Mouse (Mus musculus): Measurements from ENCODE around the gene Galnt6.
"Not testable (repeated sequence)": the region's sequence is repeated elsewhere in the genome, so short reads cannot be mapped to it uniquely, and the experiment has no call there.

Galnt6 gene

DNA sequence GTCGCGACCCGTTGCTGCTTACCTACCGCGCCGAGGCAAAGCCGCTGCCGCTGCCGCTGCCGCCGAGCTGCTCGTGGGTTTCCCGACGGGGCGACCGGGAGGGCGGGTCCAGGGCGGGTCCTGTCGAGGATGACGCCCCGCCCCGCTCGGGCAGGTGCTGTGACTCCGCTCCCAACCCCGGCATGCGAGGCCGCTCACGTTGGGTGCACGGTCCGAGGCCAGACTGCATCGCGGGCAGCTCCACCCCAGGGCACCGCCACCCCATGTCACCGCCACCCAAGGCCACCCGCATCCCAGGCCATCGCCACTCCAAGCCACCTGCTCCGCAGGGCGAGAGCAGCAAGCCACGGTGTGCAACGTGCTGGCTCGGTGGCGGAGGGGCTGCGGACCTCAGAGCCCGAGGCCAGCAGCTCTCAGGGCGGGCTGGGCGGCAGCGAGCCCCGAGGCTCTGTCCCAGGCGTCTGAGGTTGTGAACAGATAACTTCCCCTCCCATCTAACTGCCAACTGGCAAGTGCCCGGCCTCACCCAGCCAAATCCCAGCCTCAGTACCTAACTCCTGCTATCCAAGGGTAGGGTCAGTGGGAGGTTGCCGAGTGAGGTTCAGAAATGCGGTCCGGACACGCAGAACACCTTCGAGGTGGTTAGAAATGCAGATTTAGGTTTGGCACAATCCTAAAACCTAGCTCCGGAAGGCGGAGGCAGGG lies at the start of gene Galnt6:
Gene Galnt6 (minus strand): TSS at position 96 of the 705 bp plus-strand sequence.
- no peak for DNase-seq

DNA sequence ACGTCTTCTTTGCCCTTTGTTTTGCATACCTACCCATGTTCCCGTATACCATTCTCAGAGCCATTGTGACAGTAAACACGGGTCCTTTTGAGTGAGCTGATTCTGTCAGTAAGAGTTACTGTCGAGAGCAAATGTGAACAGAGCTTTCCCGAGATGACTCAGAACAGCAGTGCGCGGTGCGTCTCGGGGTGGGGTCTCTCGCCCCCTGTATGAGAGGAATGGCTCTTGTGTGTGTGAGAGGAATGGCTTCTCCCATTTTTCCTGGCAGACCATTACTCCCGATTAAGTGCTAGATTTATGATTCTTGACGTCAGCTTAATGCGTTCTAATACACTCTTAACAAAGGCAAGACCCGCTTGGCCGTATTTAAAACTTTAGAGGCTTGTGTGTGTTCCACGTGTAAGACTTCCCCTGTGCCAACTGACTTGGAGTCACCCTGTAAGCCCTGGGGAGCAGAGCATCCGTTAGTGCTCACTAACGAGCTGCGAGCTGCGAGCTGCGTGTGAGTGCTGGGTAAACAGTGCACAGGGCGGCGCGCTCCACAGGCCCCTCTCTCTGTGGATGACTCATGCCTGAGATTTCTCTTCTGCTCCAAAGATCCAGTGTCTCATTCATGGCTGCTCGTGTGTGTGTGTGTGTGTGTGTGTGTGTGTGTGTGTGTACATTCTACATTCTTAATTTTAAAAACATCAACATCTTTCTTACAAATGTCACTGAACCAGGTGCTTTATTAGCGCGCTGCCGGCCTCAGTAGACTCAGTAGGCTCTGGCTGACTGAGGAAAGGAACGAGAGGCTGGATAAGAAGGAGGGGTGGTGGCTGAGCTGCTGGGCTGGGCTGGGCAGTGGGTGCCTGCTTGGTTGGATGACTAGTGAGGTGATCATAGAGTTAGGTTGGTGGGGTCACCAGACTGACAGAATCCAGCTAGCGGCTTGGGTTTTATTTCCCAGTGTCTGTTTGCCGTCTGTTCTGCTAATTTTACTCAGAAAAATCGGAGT lies 48.1 kb upstream of the Galnt6 start:
- DNase-seq = no peak

DNA sequence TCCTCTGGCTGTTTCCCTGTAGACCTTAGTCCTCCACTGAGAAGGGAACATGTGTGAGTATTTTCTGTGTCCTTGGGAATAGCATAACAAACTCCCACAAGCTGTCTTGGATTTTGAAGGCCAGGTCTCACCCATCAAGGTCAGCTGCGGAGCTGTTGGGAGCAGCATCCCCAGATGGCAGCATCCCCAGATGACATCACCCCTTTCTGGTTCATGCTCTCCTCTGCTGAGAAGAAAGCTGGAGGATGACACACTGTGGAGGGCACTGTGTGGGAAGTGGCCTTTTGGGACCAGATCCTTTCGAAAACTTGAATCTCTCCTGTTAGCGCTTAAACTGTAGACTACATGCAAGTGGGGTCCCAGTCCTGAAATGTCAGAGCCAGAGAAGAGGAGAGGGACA lies 47.2 kb upstream of the Galnt6 start:
- DNase-seq = no peak

DNA sequence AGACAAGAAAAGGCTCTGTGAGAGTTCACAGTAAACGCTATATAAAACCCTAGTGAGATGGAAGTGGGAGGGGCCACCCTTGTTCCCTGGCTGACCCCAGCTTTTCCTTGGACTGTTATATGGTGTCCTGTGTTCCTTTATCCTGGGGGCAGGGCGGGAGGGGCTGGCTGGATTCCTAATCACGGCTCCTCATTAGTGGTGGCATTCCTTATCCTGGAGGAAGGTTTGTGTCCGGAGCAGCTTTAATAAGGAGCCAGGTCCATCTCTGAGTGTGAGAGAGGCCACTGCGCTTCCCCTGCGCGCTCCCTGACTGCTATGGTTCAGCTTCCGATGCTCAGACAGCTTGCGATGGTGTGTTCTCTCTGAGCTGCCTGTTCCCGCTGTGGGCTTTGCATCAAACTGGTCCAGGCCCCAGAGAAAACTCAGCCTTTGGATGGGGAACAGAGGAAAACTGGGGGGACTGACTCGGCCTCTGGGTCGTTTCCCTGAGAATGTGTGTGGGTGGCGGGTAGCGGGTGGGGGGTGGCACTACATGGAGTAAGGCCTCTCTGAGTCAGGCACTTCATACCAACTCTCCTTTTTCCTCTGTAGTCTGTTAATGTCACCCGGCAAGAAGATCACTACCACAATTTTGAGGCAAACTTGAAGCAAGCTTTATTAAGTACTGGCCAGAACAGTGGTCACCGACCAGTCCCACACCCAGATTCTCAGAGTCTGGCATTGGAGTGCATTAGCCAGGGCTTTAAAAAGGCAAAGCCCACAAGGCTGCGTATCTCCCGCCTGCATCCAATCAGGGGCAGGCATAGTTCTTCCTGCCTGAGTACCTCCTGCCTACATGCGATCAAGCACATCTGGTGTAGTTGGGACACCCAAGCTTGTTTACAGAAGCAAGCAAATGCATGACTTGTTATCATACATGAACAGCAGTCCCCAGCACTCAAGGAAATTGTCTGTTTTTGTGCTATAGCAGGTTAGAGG lies 46.3 kb upstream of the Galnt6 start:
- DNase-seq = no peak

DNA sequence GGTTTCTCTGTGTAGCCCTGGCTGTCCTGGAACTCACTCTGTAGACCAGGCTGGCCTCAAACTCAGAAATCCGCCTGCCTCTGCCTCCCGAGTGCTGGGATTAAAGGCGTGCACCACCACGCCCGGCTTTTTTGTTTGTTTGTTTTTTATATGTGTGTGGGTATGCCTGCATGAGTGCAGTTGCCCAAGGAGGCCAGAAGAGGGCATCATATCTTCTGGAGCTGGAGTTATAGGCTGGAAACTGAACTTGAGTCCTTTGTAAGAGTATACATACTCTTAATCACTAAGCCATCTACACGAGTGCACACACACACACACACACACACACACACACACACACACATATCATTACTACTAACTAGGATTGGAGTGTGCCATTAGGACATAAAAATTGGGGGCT lies 44.7 kb upstream of the Galnt6 start:
- DNase-seq = not testable (repeated sequence)

DNA sequence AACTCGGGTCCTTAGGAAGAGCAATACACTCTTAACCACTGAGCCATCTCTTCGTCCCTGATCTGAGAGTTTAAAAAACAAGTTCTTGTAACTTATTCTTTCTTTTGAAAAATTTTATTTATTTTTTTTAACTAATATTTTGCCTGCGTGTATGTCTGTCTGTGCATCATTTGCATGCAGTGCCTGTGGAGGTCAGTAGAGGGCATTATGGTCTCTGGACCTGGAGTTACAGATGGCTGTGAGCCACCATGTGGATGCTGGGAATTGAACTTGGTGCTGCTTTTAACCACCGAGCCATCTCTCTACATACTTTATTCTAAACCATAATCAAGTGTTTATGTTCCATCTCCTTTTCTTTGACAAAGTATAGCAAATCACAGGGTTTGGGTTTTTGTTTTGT lies 43.5 kb upstream of the Galnt6 start:
- no peak for DNase-seq

DNA sequence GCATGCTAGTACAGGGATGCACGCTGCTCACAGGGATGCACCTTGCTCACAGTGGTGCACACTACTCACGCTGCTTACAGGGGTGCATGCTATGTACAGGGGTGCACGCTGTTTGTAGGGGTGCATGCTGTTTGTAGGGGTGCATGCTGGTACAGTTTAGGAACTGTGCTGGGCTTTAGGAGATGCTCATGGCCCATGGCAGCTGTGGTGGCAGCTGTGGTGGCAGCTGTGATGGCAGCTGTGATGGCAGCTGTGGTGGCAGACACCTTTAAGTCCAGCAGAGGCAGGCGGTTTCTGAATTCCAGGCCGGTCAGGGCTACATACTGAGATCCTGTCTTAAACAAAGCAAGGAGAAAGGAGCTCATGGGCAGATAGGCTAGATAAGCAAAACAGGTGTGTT lies 41.2 kb upstream of the Galnt6 start:
- DNase-seq = no peak

DNA sequence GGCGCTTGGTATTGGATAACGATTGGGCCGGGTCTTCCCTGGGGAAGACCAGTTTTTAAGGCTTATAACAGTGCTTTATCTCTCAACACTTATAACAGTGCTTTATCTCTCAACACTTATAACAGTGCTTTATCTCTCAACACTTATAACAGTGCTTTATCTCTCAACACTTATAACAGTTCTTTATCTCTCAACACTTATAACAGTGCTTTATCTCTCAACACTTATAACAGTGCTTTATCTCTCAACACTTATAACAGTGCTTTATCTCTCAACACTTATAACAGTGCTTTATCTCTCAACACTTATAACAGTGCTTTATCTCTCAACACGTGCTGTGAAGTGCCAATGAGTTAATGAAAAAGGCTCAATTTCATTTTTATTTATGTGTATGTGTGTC lies 39.8 kb upstream of the Galnt6 start:
- not testable (repeated sequence) for DNase-seq

DNA sequence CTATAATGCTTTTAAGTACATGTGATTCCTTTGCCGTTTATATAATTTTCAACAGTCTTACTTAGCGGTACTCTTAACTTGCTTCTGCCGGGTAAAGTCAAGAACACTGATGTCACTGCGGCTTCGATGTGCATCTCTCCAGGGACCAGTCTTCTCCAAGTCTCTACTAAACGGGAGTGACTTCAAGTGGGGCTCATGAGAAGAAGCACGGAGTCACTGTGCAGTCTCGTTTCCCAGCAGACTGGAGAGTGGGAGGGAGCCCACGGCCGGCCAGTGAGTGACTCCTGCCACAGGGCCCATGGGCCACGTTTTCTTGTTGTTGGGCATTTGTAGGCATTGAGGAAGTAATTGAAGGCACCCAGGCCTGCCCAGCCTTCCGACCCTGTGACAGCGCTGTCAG lies 38.7 kb upstream of the Galnt6 start:
- DNase-seq = no peak

DNA sequence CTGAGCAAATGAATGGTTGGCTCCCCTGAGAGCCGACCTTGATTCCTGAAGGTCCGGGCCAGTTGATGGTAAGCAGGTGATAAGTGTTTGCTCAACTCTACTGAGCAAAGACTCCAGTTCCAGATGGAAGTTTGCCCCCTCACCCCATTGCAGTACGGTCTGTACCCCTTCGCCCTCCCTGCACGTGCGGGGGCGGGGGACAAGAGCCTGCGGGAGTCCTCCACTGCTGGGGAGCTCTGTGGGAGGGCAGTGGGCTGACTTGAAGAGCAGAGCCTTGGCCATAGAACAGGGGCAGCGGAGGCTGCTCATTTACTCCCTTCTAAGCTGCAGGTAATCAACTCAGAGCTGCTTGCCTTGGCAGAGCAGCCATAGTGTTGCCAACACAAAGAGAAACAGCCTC lies 37.6 kb upstream of the Galnt6 start:
- no peak for DNase-seq

DNA sequence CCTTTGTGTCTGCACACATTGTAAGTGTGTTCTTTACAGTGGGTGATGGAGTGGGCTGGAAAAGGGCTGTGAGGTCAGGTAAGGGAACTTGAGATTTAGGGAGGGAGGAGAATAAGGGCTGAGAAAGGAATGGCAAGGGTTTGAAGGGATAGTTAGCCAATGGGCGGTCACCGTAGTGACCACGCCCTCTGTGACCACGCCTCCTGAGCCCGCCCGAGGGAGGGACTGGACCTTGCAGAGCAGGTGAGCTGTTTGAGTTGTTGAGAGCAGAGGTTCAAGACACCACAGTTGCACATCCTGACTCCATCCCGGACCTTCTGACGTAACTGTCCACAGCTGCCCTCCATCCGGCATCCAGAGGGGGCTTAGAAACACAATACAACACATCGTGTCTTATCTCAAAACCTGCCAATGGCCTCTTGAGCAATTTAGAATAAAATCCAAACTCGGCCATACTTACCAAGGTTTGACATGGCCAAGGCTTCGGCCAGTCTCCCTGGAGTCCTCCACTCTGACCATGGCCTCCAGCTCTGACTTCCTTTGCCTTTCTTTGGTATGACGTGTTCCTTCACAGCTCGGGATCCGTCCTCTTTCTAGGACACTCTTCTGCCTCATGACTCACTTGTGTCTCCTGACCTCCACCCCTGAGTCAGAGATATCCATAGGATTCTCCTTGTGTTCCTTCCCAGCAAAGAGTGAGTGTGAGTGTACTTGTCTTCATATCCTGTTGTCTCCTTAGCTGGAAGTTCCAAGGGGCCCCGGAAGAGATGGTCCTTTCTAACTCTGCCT lies 35.2 kb upstream of the Galnt6 start:
- no peak for DNase-seq

DNA sequence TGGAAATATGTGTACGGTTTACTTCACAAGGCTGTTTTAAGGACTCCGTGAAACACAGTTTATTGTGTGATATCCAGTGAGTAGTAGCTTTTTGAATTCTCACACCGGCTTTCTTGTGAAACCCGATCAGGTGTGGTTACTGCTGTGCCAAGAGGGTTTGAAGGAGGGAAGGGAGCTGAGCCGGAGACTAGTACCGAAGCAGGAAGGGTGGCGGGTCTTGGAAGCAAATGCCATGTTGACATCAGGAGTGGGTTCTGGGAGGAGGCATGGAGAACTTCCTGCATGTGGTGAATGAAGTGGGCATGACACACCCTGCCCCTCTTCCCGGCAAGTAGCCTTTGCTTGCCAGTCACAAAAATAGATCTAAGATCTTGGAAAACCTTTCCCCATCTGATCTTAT lies 33.5 kb upstream of the Galnt6 start:
- no peak for DNase-seq

DNA sequence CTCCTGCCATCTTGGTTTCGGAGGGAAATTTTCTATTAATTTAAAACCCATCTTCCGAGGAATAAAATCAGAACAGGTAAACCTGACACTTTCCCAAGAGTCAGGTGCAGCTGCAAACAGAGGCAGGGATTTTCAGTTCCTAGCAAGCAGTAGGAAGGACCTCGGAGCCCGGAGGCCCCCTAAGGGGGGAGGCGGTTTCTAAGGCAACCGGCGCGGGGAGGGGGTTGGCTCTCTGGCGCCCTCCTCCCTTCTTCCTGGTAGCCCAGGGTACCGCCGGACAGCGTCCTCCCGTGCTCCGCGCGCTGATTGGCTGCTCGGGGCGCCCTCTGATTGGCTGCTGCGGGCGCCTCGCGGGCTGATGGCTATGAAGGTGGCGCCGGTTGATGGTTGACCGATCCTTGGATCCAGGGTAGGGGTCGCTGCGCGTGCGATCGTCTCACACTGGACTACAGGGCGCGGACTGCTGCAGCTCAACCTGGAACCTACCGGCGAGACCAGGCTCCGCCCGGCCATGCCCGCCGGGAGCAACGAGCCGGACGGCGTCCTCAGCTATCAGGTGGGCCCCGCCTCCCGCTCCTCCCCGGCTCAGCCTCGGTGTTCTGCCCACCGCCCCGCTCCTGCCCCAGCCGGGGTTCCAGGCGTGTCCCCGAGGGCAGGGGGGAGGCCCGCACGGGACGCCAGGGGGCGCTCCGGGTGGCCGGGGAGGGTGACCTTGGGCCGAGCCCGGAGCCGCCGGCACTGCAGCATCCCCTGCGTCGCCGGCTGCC lies 32.4 kb upstream of the Galnt6 start, which contains the start of gene Slc4a8:
Gene Slc4a8 (plus strand): TSS at position 329 of the 767 bp plus-strand sequence.
- DNase-seq = peak; percentile 93

DNA sequence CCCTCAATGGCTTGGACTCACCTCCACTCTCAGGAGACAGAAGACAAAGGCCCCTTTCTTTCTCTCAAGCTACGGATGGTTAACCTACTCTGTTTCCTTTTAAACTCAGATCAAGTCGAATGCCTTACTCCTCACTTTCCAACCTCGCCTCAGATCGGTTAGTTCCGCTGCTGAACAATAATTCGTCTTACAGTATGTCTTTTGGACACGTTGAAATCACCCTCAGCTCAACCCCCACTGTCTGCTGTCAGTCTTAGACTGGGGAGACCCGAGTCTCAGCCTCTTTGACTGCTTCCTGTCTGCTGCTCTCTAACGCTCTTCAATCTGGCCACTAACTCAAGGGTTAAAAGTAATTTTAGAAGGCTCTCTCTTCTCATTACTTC lies 31.9 kb upstream of the Galnt6 start:
- no peak for DNase-seq

DNA sequence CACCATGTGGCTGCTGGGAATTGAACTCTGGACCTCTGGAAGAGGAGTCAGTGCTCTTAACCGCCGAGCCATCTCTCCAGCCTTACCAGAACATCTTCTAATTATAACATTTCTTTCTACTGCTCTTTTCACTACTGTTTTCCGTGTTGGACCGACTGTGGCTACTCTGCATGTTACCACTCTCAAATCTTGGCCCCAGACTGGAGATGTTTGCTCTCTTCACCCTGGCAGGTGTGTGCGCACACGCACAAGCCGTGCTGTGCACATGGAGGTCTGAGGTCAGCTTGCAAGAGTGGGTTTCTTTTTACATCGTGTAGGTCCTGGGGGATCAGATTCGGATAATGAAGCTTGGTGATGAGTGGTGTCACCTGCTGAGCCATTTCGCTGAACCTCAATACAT lies 30.1 kb upstream of the Galnt6 start:
- DNase-seq = no peak

DNA sequence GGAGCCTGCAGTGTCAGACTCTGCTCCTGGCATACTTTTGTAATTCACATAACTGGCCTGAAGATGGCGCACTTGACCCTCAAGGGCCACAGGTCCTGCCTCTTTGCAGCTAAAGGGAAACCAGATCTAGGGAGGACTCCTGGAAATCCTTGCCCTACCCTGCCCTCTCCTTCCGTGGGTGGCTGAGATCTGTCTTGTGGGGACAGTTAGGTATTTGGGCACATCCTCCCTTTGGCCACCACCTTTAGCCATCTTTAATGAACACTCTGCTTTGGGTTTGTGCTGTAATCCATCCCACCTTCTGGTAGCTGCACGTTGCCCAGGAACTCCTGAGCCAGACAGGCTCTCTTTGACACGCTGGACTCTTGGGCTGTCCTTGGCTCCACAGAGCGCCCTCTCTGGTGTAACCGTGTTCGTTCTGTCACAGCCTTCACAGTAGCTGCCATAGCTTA lies 28.4 kb upstream of the Galnt6 start:
- peak; percentile 67 for DNase-seq

DNA sequence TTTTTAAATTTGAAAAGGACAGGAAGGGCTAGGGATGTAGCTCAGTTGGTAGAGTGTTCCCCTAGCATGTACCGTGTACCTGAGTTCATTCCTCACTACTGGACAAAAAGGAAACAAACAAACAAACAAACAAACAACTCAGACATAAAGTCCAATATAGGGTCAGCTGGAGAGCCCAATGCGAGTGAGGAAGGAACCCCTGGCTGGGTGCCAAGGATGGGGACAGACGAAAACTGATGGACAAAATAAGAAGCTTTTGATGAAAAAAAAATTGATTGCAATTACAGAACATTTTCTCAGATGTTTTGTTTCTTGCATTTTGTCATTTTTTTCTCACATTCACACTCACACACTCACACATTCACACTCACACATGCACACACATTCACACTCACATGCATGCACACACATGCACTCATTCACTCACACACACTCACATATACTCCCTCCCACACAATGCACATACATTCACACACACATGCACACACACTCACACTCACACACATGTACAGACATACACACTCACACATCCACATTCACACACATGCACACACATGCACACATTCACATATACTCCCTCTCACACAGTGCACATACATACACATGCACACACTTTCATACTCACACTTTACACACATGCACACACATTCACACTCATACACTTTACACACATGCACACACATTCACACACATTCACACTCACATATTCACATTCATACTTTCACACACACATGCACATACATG lies 26.9 kb upstream of the Galnt6 start:
- DNase-seq = no peak

DNA sequence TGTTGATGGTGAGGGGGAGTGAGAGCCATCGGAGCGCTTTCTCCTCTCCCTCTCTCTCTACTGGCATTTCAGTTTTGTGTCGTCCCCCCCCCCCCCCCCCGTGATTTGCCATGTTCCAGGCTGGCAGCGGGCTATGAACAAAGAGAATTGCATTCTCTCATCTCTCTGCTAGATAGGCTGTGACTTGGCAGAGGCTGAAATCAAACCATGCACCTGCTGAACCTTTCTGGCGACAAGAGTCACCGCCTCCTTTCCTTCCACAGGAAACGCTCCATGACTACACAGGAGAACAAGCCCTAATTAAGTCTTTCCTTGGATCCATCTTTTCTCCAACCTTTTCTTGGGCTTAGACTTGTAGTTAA lies 26.3 kb upstream of the Galnt6 start:
- DNase-seq = no peak

DNA sequence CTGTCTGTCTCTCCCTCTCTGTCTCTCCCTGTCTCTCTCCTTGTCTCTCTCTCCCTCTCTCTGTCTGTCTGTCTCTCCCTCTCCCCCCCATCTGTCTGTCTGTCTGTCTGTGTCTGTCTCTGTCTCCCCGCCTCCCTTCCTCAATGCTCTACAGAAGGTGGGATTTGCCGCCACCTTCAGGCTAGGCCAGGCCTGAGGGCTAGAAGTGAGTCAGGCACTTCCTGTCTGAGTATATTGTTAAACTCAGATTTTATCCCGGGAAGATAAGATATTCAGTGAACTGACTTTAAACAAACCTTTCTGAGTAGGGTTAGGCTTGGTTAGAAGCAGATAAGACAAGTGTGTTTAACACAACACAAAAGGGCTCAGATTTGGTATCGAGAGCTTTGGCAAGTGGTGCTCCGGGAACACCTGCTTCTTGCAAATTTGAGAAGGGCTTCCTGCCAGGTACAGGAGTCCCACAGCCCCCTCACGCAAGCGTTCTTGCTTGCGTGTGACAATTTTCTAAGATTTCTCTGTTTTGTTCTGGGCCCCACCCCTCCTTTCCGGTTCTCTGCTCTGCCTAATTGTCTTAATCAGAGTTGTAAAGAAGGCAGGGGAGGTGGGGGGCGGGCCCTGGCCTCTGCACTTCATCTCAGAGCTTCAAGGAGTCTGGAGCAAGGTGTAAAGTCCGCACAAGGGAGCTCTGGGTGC lies 25.8 kb upstream of the Galnt6 start:
- peak; percentile 60 for DNase-seq

DNA sequence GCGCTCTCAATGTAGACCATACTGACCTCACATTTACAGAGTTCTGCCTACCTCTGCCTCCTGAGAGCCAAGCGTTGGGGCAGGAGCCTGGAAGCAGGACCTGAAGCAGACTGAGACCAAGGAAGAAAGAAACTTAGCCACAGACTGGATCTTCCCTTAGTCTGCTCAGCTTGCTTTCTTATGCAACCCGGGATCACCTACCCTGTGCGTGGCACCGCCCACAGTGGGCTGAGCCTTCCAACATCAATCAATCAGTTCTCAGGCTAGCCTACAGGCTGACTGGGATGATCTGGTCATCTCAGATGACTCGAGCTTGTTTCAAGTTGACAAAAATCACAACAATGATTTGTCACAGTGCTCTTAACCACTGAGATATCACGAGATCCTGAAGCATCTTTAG lies 24.9 kb upstream of the Galnt6 start:
- DNase-seq = no peak
